Mouse (Mus musculus) G1E (cell line): ENCODE results near the gene Morc2a.

Experiments used
- CTCF ChIP-seq: IDR thresholded peaks from 2 replicates; pipeline ENCODE4 v1.5.1; 2012; ENCODE audit warnings: low read depth, low read length, inconsistent platforms, mixed read lengths
- GATA1 ChIP-seq: IDR thresholded peaks from 2 replicates; pipeline ENCODE4 v1.6.1; 2012; ENCODE audit warnings: borderline replicate concordance, low read length, inconsistent platforms, mixed read lengths
- GATA2 ChIP-seq: IDR thresholded peaks from 2 replicates; pipeline ENCODE4 v1.6.1; 2012; ENCODE audit warnings: low read depth, low read length, inconsistent platforms, borderline replicate concordance
- POLR2AphosphoS5 ChIP-seq: IDR thresholded peaks from 2 replicates; pipeline ENCODE4 v1.6.1; 2012; ENCODE audit warnings: low read depth, low read length, inconsistent platforms; ENCODE audit not compliant: insufficient replicate concordance
- TAL1 ChIP-seq: conservative IDR thresholded peaks from 2 replicates; pipeline ENCODE4 v1.6.1; 2012; ENCODE audit warnings: low read depth, low read length, inconsistent platforms, mixed read lengths

- TF ChIP-seq CTCF: no peak
- TF ChIP-seq GATA1: no peak
- TF ChIP-seq GATA2: no peak
- no peak for TF ChIP-seq TAL1
- TF ChIP-seq POLR2AphosphoS5: no peak
These were observed 34.7 kb downstream of the Morc2a start for GRCm38 (mm10) chr11:3683696-3684095.
